Mouse (Mus musculus): Measurements from ENCODE around the gene Dsn1. TPM values are rescaled to one million over a fixed set of nuclear protein-coding genes. Genes with fewer than 3 reads are reported as not detected.

Dsn1 gene
- polyA plus RNA-seq (2012; rRNA removed) = 27.2 and 32.9 TPM in 2 replicates
- polyA plus RNA-seq (2014; fragmentation: Nextera tagmentation; extraction: Ambion mirVana) = 30.2 and 33.5 TPM in 2 replicates

GRCm38 (mm10) chr2:157006511-157007233, at the start of gene Dsn1:
Gene Dsn1 (minus strand): TSS chr2:157007154.
- peak; percentile 81 for ATAC-seq (ENCODE audit: low FRiP score, low read depth)
- peak; percentile 78 for DNase-seq (ENCODE audit: low spot score)
- Histone ChIP-seq H3K36me3 (ENCODE audit: control insufficient read depth, insufficient read depth, low read length) (peaks cover 14% of the 10 kb centered on the region), H3K4me3 (replicated peaks; ENCODE audit: low read length) (peak within 1 kb of the TSS; percentile 76), H3K9me3 (ENCODE audit: control insufficient read depth, low read length) (no peaks in the 10 kb centered on the region), H3K27me3 (ENCODE audit: control insufficient read depth, insufficient read depth, low read length) (no peaks in the 10 kb centered on the region), H3K4me1 (ENCODE audit: control insufficient read depth, insufficient read depth, low read length) (peaks cover 23% of the 10 kb centered on the region), H3K4me2 (replicated peaks; ENCODE audit: low read depth, low read length, severe bottlenecking) (peak within 1 kb of the TSS; percentile 77), H3K27ac (replicated peaks; ENCODE audit: low read depth, low read length) (peak within 1 kb of the TSS; percentile 75), H3K9ac (ENCODE audit: low read depth, low read length, severe bottlenecking) (peak within 1 kb of the TSS; percentile 73)
- peak; percentile 46; the same call in 1 of the 2 replicates for TF ChIP-seq POLR2A (IDR thresholded peaks at IDR 0.05; ENCODE audit: borderline replicate concordance, extremely low read depth, insufficient read depth, insufficient read length)
- under 1% methylated on average over 44 of the region's 56 CpGs for WGBS

- H3K9ac ChIP-seq (ENCODE audit: low read depth, low read length, severe bottlenecking) = no peak overlapping the region
- TF ChIP-seq POLR2A (IDR thresholded peaks at IDR 0.05; ENCODE audit: borderline replicate concordance, extremely low read depth, insufficient read depth, insufficient read length) = no peak
- DNase-seq (ENCODE audit: low spot score) (no peak), ATAC-seq (ENCODE audit: low FRiP score, low read depth) (no peak)
- H3K36me3 ChIP-seq (ENCODE audit: control insufficient read depth, insufficient read depth, low read length) = peaks cover 64% of the 10 kb centered on the region
- H3K27ac ChIP-seq (replicated peaks; ENCODE audit: low read depth, low read length) = 0 out of 2 replicates have a peak overlapping the region, but pooled peaks have one; percentile 66
- 89% methylated on average over 6 of the region's 6 CpGs for WGBS
- peaks cover 23% of the 10 kb centered on the region for H3K4me1 ChIP-seq (ENCODE audit: control insufficient read depth, insufficient read depth, low read length)
- H3K4me2 ChIP-seq (replicated peaks; ENCODE audit: low read depth, low read length, severe bottlenecking) = no peak overlapping the region
- H3K9me3 ChIP-seq (ENCODE audit: control insufficient read depth, low read length) = no peaks in the 10 kb centered on the region
- H3K27me3 ChIP-seq (ENCODE audit: control insufficient read depth, insufficient read depth, low read length) = no peaks in the 10 kb centered on the region
- H3K4me3 ChIP-seq (replicated peaks; ENCODE audit: low read length) = no peak overlapping the region
These were observed 48.8 kb upstream of the Dsn1 start for GRCm38 (mm10) chr2:157055721-157056120.

DNA sequence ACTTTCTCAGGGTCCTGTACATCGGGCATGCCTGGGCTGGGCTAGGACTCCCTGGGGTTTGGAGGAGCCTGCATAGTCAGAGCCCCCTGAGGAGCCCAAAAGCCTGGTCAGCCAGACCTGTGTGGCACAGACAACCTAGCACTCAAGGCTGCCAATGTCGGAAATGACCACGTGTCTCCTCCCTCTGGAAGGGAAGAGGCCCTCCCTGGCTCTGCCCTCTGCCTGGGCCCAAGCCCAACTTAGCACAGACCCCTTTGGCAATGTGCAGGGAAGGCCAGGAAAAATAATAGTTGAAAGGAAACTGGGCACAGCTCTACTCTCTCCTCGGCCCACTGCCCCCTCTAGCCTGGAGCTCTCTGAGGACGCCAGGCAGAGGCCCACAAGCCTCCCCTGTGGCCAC, 47.9 kb upstream of the Dsn1 start:
- ATAC-seq (ENCODE audit: low FRiP score, low read depth) = no peak
- peaks cover 63% of the 10 kb centered on the region for H3K36me3 ChIP-seq (ENCODE audit: control insufficient read depth, insufficient read depth, low read length)
- no peak overlapping the region for H3K4me3 ChIP-seq (replicated peaks; ENCODE audit: low read length)
- 44% methylated on average over 5 of the region's 5 CpGs for WGBS
- DNase-seq (ENCODE audit: low spot score) = no peak
- H3K27me3 ChIP-seq (ENCODE audit: control insufficient read depth, insufficient read depth, low read length) = no peaks in the 10 kb centered on the region
- H3K4me2 ChIP-seq (replicated peaks; ENCODE audit: low read depth, low read length, severe bottlenecking) = no peak overlapping the region
- no peaks in the 10 kb centered on the region for H3K9me3 ChIP-seq (ENCODE audit: control insufficient read depth, low read length)
- no peak for TF ChIP-seq POLR2A (IDR thresholded peaks at IDR 0.05; ENCODE audit: borderline replicate concordance, extremely low read depth, insufficient read depth, insufficient read length)
- H3K9ac ChIP-seq (ENCODE audit: low read depth, low read length, severe bottlenecking) = no peak overlapping the region
- H3K4me1 ChIP-seq (ENCODE audit: control insufficient read depth, insufficient read depth, low read length) = peaks cover 23% of the 10 kb centered on the region
- peak overlapping the region; percentile 66 for H3K27ac ChIP-seq (replicated peaks; ENCODE audit: low read depth, low read length)

DNA sequence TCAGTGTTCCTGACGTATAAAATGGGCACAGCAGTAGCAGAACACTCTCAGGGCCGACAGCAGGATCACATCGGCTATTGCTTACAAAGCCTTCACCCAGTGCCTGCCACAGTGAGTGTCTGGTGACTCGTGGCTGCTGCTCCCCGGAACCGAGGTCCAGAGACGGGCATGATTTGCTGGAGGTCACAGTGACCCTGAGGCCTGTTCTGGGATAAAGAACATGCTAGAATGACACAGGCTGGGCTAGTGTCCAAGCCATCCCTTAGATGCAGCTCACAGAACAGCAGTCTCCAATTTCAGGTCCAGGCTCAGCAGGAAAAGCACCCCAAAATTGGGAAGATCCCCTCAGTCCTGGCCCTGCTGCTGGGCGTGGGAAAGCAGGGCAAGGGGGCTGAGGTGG, 47.3 kb upstream of the Dsn1 start:
- no peak overlapping the region for H3K4me2 ChIP-seq (replicated peaks; ENCODE audit: low read depth, low read length, severe bottlenecking)
- ATAC-seq (ENCODE audit: low FRiP score, low read depth) (no peak), DNase-seq (ENCODE audit: low spot score) (no peak)
- H3K36me3 ChIP-seq (ENCODE audit: control insufficient read depth, insufficient read depth, low read length) = peaks cover 63% of the 10 kb centered on the region
- H3K9me3 ChIP-seq (ENCODE audit: control insufficient read depth, low read length) = no peaks in the 10 kb centered on the region
- no peaks in the 10 kb centered on the region for H3K27me3 ChIP-seq (ENCODE audit: control insufficient read depth, insufficient read depth, low read length)
- peaks cover 21% of the 10 kb centered on the region for H3K4me1 ChIP-seq (ENCODE audit: control insufficient read depth, insufficient read depth, low read length)
- 0 out of 2 replicates have a peak overlapping the region, but pooled peaks have one; percentile 66 for H3K27ac ChIP-seq (replicated peaks; ENCODE audit: low read depth, low read length)
- no peak overlapping the region for H3K4me3 ChIP-seq (replicated peaks; ENCODE audit: low read length)
- no peak overlapping the region for H3K9ac ChIP-seq (ENCODE audit: low read depth, low read length, severe bottlenecking)
- TF ChIP-seq POLR2A (IDR thresholded peaks at IDR 0.05; ENCODE audit: borderline replicate concordance, extremely low read depth, insufficient read depth, insufficient read length) = no peak
- WGBS = 90% methylated on average over 8 of the region's 8 CpGs

DNA sequence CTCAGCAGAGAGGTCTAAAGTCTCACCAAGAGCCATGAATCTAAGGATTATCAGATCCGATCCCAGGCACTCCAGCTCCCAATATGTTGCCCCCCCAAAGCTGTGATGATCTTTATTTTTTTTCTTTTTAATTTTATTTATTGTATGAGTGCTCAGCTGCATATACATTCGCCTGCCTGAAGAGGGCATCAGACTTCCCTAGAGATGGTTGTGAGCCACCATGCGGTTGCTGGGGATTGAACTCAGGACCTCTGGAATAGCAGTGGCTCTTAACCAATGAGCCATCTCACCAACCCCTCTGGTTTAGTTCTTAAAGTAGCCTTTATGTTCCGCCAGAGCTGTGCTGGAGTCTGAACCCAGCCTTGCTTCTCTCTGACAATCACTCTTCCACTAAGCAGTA, 46.8 kb upstream of the Dsn1 start:
- peaks cover 16% of the 10 kb centered on the region for H3K4me1 ChIP-seq (ENCODE audit: control insufficient read depth, insufficient read depth, low read length)
- H3K4me2 ChIP-seq (replicated peaks; ENCODE audit: low read depth, low read length, severe bottlenecking) = no peak overlapping the region
- no peak overlapping the region for H3K9ac ChIP-seq (ENCODE audit: low read depth, low read length, severe bottlenecking)
- no peak overlapping the region for H3K4me3 ChIP-seq (replicated peaks; ENCODE audit: low read length)
- WGBS = 79% methylated on average over 4 of the region's 4 CpGs
- ATAC-seq (ENCODE audit: low FRiP score, low read depth) = no peak
- H3K27me3 ChIP-seq (ENCODE audit: control insufficient read depth, insufficient read depth, low read length) = no peaks in the 10 kb centered on the region
- DNase-seq (ENCODE audit: low spot score) = no peak
- no peak for TF ChIP-seq POLR2A (IDR thresholded peaks at IDR 0.05; ENCODE audit: borderline replicate concordance, extremely low read depth, insufficient read depth, insufficient read length)
- H3K36me3 ChIP-seq (ENCODE audit: control insufficient read depth, insufficient read depth, low read length) = peaks cover 61% of the 10 kb centered on the region
- H3K9me3 ChIP-seq (ENCODE audit: control insufficient read depth, low read length) = no peaks in the 10 kb centered on the region
- no peak overlapping the region for H3K27ac ChIP-seq (replicated peaks; ENCODE audit: low read depth, low read length)

Measured in limb, embryonic 14.5 days (tissue).